Mouse (Mus musculus): Measurements from ENCODE around the gene Myd88.

Gene Myd88

GRCm38 (mm10) chr9:119297696-119298095 lies 43.5 kb downstream of the Myd88 start:
- WGBS, result 85% methylated on average over 6 of the region's 6 CpGs

DNA sequence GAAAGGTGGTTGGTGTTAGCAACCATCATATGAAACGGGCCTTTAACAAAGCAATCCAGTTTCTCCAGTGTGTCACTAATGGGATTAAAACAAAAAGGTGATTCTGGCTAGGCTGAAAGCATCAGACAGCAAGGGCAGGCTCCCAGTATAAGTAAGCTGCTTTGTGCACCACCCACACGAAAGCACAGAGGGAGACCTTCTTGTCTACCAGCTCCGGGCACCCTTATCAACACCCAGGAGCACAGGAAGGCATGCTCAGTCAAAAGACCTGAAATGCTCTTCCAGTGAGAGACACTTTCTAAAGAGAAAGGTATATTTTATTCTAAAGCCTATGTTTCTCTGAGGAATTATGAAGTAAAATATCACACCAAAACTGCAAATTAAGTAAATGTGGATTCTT lies 50.4 kb downstream of the Myd88 start:
- 78% methylated on average over 3 of the region's 3 CpGs for WGBS

Data from cerebral cortex, adult 2 months (tissue).